Mouse (Mus musculus): ENCODE measurements around the gene Helz.

DNA sequence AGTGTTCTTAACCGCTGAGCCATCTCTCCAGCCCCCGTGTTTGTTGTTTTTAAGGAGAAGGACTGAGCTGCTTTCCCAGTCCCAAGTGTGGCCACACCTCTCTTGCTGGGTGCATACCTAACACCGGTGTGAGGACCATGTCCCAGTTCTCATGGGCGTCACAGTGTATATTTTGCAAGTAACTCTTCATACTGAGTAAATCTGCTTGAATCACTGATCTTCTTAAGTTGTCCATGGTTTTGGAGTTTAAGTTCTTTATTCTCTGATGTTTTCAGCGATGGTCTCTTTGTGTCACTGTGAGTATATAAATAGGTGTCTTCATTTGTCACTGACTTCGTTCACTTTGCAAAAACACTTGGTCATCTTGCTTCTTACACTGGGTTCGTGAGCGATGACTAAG, 126.9 kb downstream of the Helz start:
- TF ChIP-seq MAFK (IDR thresholded peaks at IDR 0.05; ENCODE audit: insufficient read depth, low read depth, low read length) (no peak), HCFC1 (IDR thresholded peaks at IDR 0.05; ENCODE audit: borderline replicate concordance, insufficient read depth, low read length) (no peak), ZNF384 (IDR thresholded peaks at IDR 0.05; ENCODE audit: low read depth, low read length) (no peak)
